Mouse (Mus musculus) forebrain, embryonic 14.5 days (tissue): Measurements from ENCODE around the gene 2310079G19Rik. TPM values are rescaled to one million over a fixed set of nuclear protein-coding genes. Genes with fewer than 3 reads are reported as not detected.

Experiments used
- ATAC-seq: fragments of 200-750 bp; cut with Nextera tagmentation; 2 replicates; pipeline ENCODE4 v1.8.0; 2017; ENCODE audit warnings: mild to moderate bottlenecking, moderate library complexity
- DNase-seq: peaks from one replicate; pipeline ENCODE4 v3.0.0-alpha.2; 2015; ENCODE audit warnings: low spot score
- H3K27ac ChIP-seq: fragments of 300-500 bp; sonication (generic); 2 replicates; pipeline ENCODE4 v1.5.1; 2014; ENCODE audit warnings: low read depth, mild to moderate bottlenecking, control low read depth, low read length, moderate library complexity
- H3K27me3 ChIP-seq: fragments of 300-500 bp; sonication (generic); replicated peaks from 2 replicates; pipeline ENCODE4 v1.6.1; 2014; ENCODE audit warnings: low read length, control low read depth, mixed read lengths; ENCODE audit not compliant: control insufficient read depth, insufficient read depth
- H3K36me3 ChIP-seq: fragments of 300-500 bp; sonication (generic); 2 replicates; pipeline ENCODE4 v1.6.1; 2014; ENCODE audit warnings: low read length, control low read depth; ENCODE audit not compliant: control insufficient read depth, insufficient read depth
- H3K4me1 ChIP-seq: fragments of 300-500 bp; sonication (generic); 2 replicates; pipeline ENCODE4 v1.6.1; 2014; ENCODE audit warnings: antibody characterized with exemption, low read length, control low read depth; ENCODE audit not compliant: control insufficient read depth, insufficient read depth
- H3K4me2 ChIP-seq: fragments of 300-500 bp; sonication (generic); 2 replicates; pipeline ENCODE4 v1.6.1; 2014; ENCODE audit warnings: mild to moderate bottlenecking, control low read depth, low read length
- H3K4me3 ChIP-seq: fragments of 300-500 bp; sonication (generic); 2 replicates; pipeline ENCODE4 v1.5.1; 2014; ENCODE audit warnings: low read depth, low read length, control low read depth
- H3K9ac ChIP-seq: fragments of 300-500 bp; sonication (generic); 2 replicates; pipeline ENCODE4 v1.6.1; 2014; ENCODE audit warnings: mild to moderate bottlenecking, low read length, control low read depth, moderate library complexity
- H3K9me3 ChIP-seq: fragments of 300-500 bp; sonication (generic); replicated peaks from 2 replicates; pipeline ENCODE4 v1.6.1; 2016; ENCODE audit warnings: low read length, control low read depth, mixed read lengths; ENCODE audit not compliant: control insufficient read depth
- WGBS: fragments of 180-500 bp; shearing (Covaris S2); extraction: QIAGEN DNeasy Blood & Tissue Kit; methylation state at CpG from one replicate; pipeline ENCODE4 v1.1.7; 2014; 5-methylcytosine and 5-hydroxymethylcytosine counted together
- polyA plus RNA-seq: library from polyadenylated mRNA; unstranded; fragments of >200 nt; fragmentation: Nextera tagmentation; extraction: Ambion mirVana; gene quantifications from 2 replicates; pipeline ENCODE4 v1.2.1, GENCODE M21; 2014

Gene 2310079G19Rik
- polyA plus RNA-seq, 1 experiment from 2014 or later = not detected

- ATAC-seq (no peak), DNase-seq (no peak)
- Histone ChIP-seq H3K27ac (no peak overlapping the region), H3K9ac (no peak overlapping the region), H3K27me3 (no peaks in the 10 kb centered on the region), H3K4me3 (no peak overlapping the region), H3K36me3 (no peaks in the 10 kb centered on the region), H3K9me3 (no peaks in the 10 kb centered on the region), H3K4me1 (no peaks in the 10 kb centered on the region), H3K4me2 (no peak overlapping the region)
- WGBS = 82% methylated on average over 4 of the region's 4 CpGs
Observed at GRCm38 (mm10) chr16:88631474-88631873, 4.0 kb upstream of the 2310079G19Rik start.

DNA sequence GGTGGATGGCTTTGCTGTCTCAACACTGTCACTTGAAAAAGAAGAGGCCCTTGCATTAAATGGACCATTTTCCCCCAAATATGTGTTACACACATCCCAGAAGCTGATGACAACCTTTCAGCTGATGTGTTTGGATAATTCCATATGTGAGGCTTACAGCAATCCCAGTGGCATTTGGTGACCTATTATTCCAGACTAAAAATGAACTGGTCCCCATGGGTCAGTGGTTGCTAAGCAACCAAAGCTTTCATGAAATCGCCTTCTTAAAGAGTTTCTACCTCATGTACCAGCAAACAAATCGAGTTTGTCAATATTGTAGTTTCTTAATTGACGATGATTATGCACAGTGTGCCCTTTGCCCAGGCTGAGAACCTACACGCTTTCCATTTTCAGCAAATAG is 14.8 kb downstream of the 2310079G19Rik start:
- Histone ChIP-seq H3K9me3 (no peaks in the 10 kb centered on the region), H3K4me3 (no peak overlapping the region), H3K4me1 (no peaks in the 10 kb centered on the region), H3K9ac (no peak overlapping the region), H3K36me3 (no peaks in the 10 kb centered on the region), H3K27ac (no peak overlapping the region), H3K4me2 (no peak overlapping the region), H3K27me3 (no peaks in the 10 kb centered on the region)
- ATAC-seq (no peak), DNase-seq (no peak)
- WGBS = 69% methylated on average over 4 of the region's 4 CpGs

- H3K4me3 ChIP-seq = no peak within 1 kb of the TSS
- H3K9ac ChIP-seq = no peak within 1 kb of the TSS
- H3K27ac ChIP-seq = no peak within 1 kb of the TSS
- 92% methylated on average over 8 of the region's 8 CpGs for WGBS
- H3K4me1 ChIP-seq = no peaks in the 10 kb centered on the region
- DNase-seq = no peak
- H3K36me3 ChIP-seq = no peaks in the 10 kb centered on the region
- no peak for ATAC-seq
- H3K4me2 ChIP-seq = no peak within 1 kb of the TSS
- no peaks in the 10 kb centered on the region for H3K9me3 ChIP-seq
- H3K27me3 ChIP-seq = no peaks in the 10 kb centered on the region
Observed at GRCm38 (mm10) chr16:88611922-88612321, 15.5 kb downstream of the 2310079G19Rik start, which contains the start of gene Krtap24-1. TSS of gene Krtap24-1 (minus strand) at chr16:88612279.

- H3K9me3 ChIP-seq = no peaks in the 10 kb centered on the region
- WGBS = 76% methylated on average over 6 of the region's 6 CpGs
- no peak overlapping the region for H3K9ac ChIP-seq
- DNase-seq = no peak
- H3K27me3 ChIP-seq = no peaks in the 10 kb centered on the region
- H3K4me3 ChIP-seq = no peak overlapping the region
- no peak overlapping the region for H3K4me2 ChIP-seq
- no peak for ATAC-seq
- H3K36me3 ChIP-seq = no peaks in the 10 kb centered on the region
- H3K27ac ChIP-seq = no peak overlapping the region
- H3K4me1 ChIP-seq = no peaks in the 10 kb centered on the region
Observed at GRCm38 (mm10) chr16:88604570-88604969, 22.9 kb downstream of the 2310079G19Rik start.

GRCm38 (mm10) chr16:88602464-88602863 is 25.0 kb downstream of the 2310079G19Rik start:
- 23% methylated on average over 1 of the region's 1 CpGs for WGBS
- H3K27me3 ChIP-seq = no peaks in the 10 kb centered on the region
- H3K27ac ChIP-seq = no peak overlapping the region
- no peak overlapping the region for H3K4me2 ChIP-seq
- DNase-seq (no peak), ATAC-seq (no peak)
- H3K9me3 ChIP-seq = no peaks in the 10 kb centered on the region
- H3K4me1 ChIP-seq = no peaks in the 10 kb centered on the region
- no peak overlapping the region for H3K4me3 ChIP-seq
- no peak overlapping the region for H3K9ac ChIP-seq
- H3K36me3 ChIP-seq = no peaks in the 10 kb centered on the region

DNA sequence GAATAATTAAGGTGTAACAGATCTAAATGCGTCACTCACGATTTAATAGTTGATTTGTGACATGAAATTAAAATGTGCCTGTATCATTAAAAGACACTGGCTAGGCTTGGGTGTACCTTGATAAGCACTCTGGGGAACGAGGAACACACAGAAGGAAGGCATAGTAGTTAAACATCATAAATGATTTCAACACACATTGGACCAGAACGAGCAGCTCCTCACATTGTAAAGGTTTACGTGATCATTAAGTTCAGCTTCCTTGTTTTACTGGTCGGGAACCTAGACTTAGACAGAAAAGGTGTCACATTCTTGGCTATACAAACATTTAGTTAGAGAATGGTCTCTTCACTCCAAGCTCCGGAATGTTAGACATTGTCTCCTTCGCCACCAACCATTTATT is 27.2 kb downstream of the 2310079G19Rik start:
- ATAC-seq = no peak
- no peak for DNase-seq
- Histone ChIP-seq H3K4me1 (no peaks in the 10 kb centered on the region), H3K4me2 (no peak overlapping the region), H3K27me3 (no peaks in the 10 kb centered on the region), H3K4me3 (no peak overlapping the region), H3K9ac (no peak overlapping the region), H3K36me3 (no peaks in the 10 kb centered on the region), H3K27ac (no peak overlapping the region), H3K9me3 (no peaks in the 10 kb centered on the region)
- WGBS = 83% methylated on average over 8 of the region's 8 CpGs

DNA sequence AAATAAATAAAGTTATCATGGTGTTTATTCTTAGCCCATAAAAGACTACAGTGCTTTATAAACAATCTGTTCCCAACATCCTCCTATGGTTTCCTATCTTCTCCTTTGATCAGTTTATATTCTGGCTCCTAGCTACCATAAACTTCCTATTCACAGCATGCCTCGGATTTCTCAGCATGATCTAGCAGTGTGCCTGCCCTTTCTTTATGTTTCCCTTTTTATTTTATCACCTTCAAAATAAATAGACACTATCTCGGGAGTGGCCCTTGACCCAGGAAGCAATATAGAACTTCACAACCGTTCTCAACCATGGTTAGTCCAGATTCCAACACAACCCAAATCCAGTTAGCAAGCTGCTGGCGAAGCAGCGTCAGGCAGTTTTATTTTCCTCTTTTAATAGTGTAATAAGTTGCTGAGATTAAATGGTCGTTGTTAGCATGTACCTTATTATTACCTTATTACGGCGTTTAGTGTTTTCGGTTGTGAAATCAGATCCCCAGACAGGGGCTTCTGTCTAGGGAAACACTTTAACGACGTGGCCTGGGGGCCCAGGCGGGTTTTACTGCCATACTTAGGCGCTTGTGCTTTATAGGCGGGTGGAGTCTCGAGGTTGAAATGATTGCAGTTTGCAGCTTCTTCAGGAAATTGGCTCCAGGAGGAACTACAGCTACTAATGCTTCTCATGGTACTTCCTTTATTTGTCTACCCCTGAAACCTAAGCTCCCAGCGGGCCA is 27.8 kb downstream of the 2310079G19Rik start:
- H3K4me1 ChIP-seq = no peaks in the 10 kb centered on the region
- no peak overlapping the region for H3K27ac ChIP-seq
- H3K27me3 ChIP-seq = no peaks in the 10 kb centered on the region
- DNase-seq = no peak
- 58% methylated on average over 16 of the region's 16 CpGs for WGBS
- H3K9me3 ChIP-seq = no peaks in the 10 kb centered on the region
- no peak for ATAC-seq
- H3K4me2 ChIP-seq = no peak overlapping the region
- H3K4me3 ChIP-seq = no peak overlapping the region
- no peak overlapping the region for H3K9ac ChIP-seq
- H3K36me3 ChIP-seq = no peaks in the 10 kb centered on the region

DNA sequence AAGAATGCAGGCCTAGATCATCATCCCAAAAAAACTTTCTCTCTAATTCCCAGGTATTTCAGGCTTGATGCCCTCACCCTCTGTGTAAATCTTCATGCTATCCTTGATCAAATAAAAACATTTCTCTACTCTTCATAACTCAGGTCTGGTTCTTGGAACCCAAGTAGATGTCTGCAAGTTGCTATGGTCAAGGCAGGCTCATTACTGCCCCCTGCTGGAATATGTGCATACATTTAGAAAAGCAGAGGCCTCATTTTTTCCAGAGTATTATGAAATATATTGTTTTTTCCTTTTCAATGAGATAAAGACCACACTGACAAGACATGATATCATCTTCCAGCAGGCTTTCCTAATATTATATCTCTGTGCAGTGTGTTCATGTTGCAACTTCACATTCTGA is 34.7 kb downstream of the 2310079G19Rik start:
- Histone ChIP-seq H3K36me3 (no peaks in the 10 kb centered on the region), H3K9ac (no peak overlapping the region), H3K4me2 (no peak overlapping the region), H3K4me3 (no peak overlapping the region), H3K4me1 (no peaks in the 10 kb centered on the region), H3K27me3 (no peaks in the 10 kb centered on the region), H3K27ac (no peak overlapping the region), H3K9me3 (no peaks in the 10 kb centered on the region)
- DNase-seq (no peak), ATAC-seq (no peak)

GRCm38 (mm10) chr16:88583338-88583737 is 44.1 kb downstream of the 2310079G19Rik start:
- ATAC-seq = no peak

More at GRCm38 (mm10) chr16:88583338-88583737, 44.1 kb downstream of the 2310079G19Rik start:
- Histone ChIP-seq H3K4me2 (no peak overlapping the region), H3K4me3 (no peak overlapping the region), H3K27ac (no peak overlapping the region), H3K27me3 (no peaks in the 10 kb centered on the region), H3K9ac (no peak overlapping the region), H3K9me3 (no peaks in the 10 kb centered on the region), H3K4me1 (no peaks in the 10 kb centered on the region), H3K36me3 (no peaks in the 10 kb centered on the region)
- WGBS = 92% methylated on average over 9 of the region's 9 CpGs
- DNase-seq = no peak
